In genomic region chrX:7473814-7474213, GRCm38 (mm10) we compare ENCODE assay signal across 9 mouse cellular contexts.
DNase-seq lines count a peak whose midpoint lies in the region; ATAC-seq and TF ChIP-seq lines count a peak whose summit lies in the region.
"Had no signal": no experiment of that assay in that cellular context is flagged by ENCODE, and none has a peak within 500 bp of the region (broad histone marks: within the 10 kb centered on the region; RNA-seq: fewer than 3 reads in every experiment).

No protein-coding gene starts in this region.

- ATAC-seq in intestine, postnatal 0 days: no peak
- no peak for ATAC-seq in intestine, embryonic 16.5 days

- no peaks in the 10 kb centered on the region for H3K27me3 ChIP-seq in intestine, postnatal 0 days (replicated peaks; ENCODE audit: control insufficient read depth, insufficient read depth, low read length)
- H3K27me3 ChIP-seq in intestine, embryonic 16.5 days (replicated peaks; ENCODE audit: control insufficient read depth, insufficient read depth, low read length): no peaks in the 10 kb centered on the region
- H3K27me3 ChIP-seq: embryonic facial prominence, embryonic 12.5 days had no signal

- H3K4me1 ChIP-seq in intestine, postnatal 0 days (replicated peaks; ENCODE audit: control insufficient read depth, insufficient read depth, low read length): no peaks in the 10 kb centered on the region
- H3K4me1 ChIP-seq in intestine, embryonic 16.5 days (ENCODE audit: control insufficient read depth, insufficient read depth, low read length): no peaks in the 10 kb centered on the region
- no peaks in the 10 kb centered on the region for H3K4me1 ChIP-seq in cortical plate, adult 2 months (ENCODE audit: control insufficient read depth, insufficient read depth, low read length)
- H3K4me1 ChIP-seq: embryonic facial prominence, embryonic 12.5 days had no signal

- no peaks in the 10 kb centered on the region for H3K9me3 ChIP-seq in intestine, postnatal 0 days (ENCODE audit: control insufficient read depth)
- no peaks in the 10 kb centered on the region for H3K9me3 ChIP-seq in intestine, embryonic 16.5 days (ENCODE audit: control insufficient read depth, low read length)
- H3K9me3 ChIP-seq: embryonic facial prominence, embryonic 12.5 days had no signal

- DNase-seq in NIH3T3 (ENCODE audit: low read depth): peak; percentile 68
- DNase-seq in kidney, adult 9 months: peak; percentile 24
- DNase-seq in lung, adult 18-20 months: peak; percentile 4 to 19
- peak; percentile 43 for DNase-seq in right cerebral cortex, adult 18-20 months
- no peak for DNase-seq in urinary bladder, postnatal 4 days (ENCODE audit: low spot score in 2 of 2)

- H3K4me2 ChIP-seq in intestine, postnatal 0 days (replicated peaks; ENCODE audit: low read depth): no peak overlapping the region
- H3K4me2 ChIP-seq in intestine, embryonic 16.5 days (ENCODE audit: low read depth, low read length): no peak overlapping the region
- H3K4me2 ChIP-seq: embryonic facial prominence, embryonic 12.5 days had no signal

- no peaks in the 10 kb centered on the region for H3K36me3 ChIP-seq in intestine, postnatal 0 days (ENCODE audit: control insufficient read depth, insufficient read depth)
- H3K36me3 ChIP-seq in intestine, embryonic 16.5 days (ENCODE audit: control insufficient read depth, insufficient read depth, low read length): no peaks in the 10 kb centered on the region
- H3K36me3 ChIP-seq: embryonic facial prominence, embryonic 12.5 days had no signal

- peak; percentile 73 for TF ChIP-seq CTCF in intestine, postnatal 0 days (IDR thresholded peaks at IDR 0.05; ENCODE audit: low read depth)
- peak; percentile 75 for TF ChIP-seq CTCF in cortical plate, adult 2 months (IDR thresholded peaks at IDR 0.05; ENCODE audit: extremely low read depth, insufficient read depth, low read length)

- H3K9ac ChIP-seq in intestine, postnatal 0 days (ENCODE audit: low read depth, low read length): no peak overlapping the region
- no peak overlapping the region for H3K9ac ChIP-seq in intestine, embryonic 16.5 days (ENCODE audit: low read depth, low read length)
- H3K9ac ChIP-seq: embryonic facial prominence, embryonic 12.5 days had no signal

- H3K4me3 ChIP-seq in intestine, postnatal 0 days (ENCODE audit: low read depth, low read length): no peak overlapping the region
- no peak overlapping the region for H3K4me3 ChIP-seq in intestine, embryonic 16.5 days (ENCODE audit: low read length)
- no peak overlapping the region for H3K4me3 ChIP-seq in cortical plate, adult 2 months (ENCODE audit: insufficient read depth, low read length)
- H3K4me3 ChIP-seq: embryonic facial prominence, embryonic 12.5 days had no signal

- TF ChIP-seq POLR2A in cortical plate, adult 2 months (IDR thresholded peaks at IDR 0.05; ENCODE audit: extremely low read depth, insufficient read depth, low read length): no peak

- H3K27ac ChIP-seq in intestine, postnatal 0 days (ENCODE audit: low read depth, low read length): no peak overlapping the region
- H3K27ac ChIP-seq in intestine, embryonic 16.5 days (ENCODE audit: low read length): no peak overlapping the region
- H3K27ac ChIP-seq in cortical plate, adult 2 months (ENCODE audit: insufficient read depth, low read length): no peak overlapping the region
- H3K27ac ChIP-seq: embryonic facial prominence, embryonic 12.5 days had no signal

- 23% methylated on average over 2 of the region's 2 CpGs for WGBS in intestine, postnatal 0 days
- 28% methylated on average over 2 of the region's 2 CpGs for WGBS in intestine, embryonic 16.5 days

Comparison
In these comparisons a context has a peak if more than half of its experiments do, and no peak if none do; other contexts are left out.
1. DNase-seq: peak in NIH3T3 (single experiment), kidney, adult 9 months (single experiment), lung, adult 18-20 months (2 of 2) and right cerebral cortex, adult 18-20 months (single experiment); none in urinary bladder, postnatal 4 days (0 of 2).